Mouse (Mus musculus) gastrocnemius, postnatal 25 days (tissue): Measurements from ENCODE around the gene Tut4. TPM values are rescaled to one million over a fixed set of nuclear protein-coding genes. Genes with fewer than 3 reads are reported as not detected.
A peak's percentile ranks its signal among the peaks of the same experiment; 100 is the strongest.

Source experiments
- DNase-seq: peaks from one replicate; pipeline ENCODE4 v3.0.0; 2022
- total RNA-seq, 2 experiments: library from RNA; stranded (reverse); gene quantifications; 1 replicate in 1 of 2; 2 replicates in 1 of 2; pipeline ENCODE4 v1.2.3; 2021

The Tut4 gene
- total RNA-seq, 2 experiments from 2014 or later = 10.8 to 14.8 TPM

DNA sequence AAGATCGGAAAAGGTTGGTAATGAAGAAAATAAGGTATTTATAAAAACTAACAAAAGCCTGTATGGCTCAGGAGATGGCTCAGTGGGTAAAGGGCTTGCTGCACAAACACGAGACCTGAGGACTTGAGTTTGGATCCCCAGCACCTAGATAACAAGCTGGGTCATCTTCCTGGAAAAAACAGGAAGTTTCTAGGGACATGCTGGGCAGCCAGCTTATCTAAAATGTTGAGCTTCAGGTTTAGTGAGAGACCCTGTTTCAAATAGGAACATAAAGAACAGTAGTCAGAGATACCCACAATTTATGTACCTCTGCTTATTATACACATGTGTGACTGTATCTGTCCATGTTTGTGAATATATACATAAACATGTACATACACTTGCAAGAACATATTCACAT lies 43.8 kb downstream of the Tut4 start:
- no peak for DNase-seq

DNA sequence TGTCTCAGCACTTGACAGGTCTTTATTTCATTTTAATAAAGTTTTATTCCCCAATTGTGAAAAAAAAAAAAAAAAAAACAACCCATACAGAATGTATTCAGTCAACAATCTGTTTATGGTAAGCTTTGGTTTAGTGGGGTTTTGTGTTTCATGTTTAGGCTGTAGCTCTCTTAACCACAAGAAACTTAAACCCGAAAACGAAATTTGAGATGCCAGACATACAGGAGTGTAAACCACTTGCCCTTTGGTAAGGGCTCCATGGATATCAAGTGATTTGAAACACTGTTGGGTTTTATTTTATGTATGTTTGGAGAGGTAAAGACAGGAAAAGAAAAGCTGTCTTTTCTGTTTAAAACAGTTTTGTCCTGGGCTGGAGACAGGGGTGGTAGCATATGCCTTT lies 80.5 kb downstream of the Tut4 start:
- DNase-seq = no peak

DNA sequence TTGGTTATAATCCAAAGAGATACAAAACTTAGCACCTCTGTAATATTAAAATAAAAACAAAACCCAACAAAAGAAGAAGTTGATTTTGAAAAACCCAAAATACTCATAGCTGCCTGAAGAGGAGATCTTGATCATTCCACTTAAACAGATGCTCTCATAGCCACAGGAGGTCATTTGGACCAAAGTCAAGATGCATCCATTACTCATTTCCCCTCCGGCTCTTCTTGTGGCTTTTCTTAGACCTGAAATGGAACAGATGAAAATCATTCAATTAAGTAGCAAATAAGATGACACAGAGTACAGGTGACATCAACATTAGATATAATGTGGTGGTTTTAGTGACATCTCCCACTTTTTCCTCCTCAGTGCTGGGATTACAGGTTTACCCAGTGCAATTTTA lies 105.8 kb downstream of the Tut4 start:
- DNase-seq = no peak

DNA sequence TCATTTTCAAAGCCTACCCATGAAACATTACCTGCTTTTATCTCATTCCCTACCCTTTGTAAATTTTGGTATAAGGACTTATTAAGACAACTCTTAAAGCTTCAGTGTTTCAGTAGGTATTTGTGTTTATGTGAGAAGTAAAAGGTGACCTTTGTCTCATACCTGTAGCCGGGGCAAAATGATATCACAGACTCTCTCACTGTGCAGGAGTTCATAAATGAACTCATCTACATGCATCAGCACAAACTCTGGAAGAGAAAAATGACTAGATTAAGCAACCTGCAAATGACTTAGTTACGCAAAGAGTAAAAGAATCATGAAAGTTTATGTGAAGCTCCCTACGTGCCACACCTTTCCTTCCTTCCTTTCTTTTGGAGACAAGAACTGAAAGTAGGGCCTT lies 113.4 kb downstream of the Tut4 start:
- no peak for DNase-seq

DNA sequence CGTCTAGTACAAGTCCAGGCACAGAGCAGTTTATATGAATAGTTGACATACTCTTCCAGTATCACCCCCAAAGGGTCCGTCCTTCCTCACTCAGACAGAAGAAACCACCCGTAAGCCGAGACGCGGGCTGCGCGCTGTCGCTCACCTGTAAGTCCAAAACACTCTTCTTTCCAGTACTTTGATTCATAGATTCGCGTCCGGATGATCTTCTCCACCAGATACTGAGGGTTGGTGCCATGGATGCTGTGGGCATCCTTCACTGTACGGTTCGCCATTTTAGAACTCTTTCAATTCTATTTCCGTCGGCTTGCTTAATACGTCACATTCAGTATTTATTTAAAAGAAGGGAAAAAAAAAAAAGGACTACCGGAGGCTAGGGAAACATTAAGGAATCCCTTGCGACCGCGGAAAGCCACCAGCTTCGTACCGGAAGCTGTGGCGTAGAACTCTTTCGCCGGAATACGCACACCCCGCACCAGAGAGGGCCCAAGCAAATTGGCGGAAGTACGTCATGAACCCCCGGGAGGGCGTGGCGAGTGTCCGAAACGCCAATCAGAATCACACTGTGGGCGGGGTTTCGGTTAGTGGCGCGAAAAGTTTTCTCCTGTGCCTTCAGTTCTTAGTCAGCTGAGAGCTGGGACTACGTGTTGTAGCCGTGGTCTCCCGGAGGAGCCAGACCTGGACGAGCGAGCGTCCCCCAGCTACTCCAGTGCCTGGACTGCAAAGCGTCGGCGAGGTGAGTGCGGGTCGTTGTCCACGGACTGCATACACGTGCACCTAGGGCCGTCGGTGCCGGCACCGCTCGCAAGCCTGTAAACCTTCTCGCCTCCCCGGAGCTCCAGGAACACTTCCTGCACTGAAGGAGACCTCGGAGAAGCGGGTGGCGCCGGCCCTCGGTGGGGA lies 119.9 kb downstream of the Tut4 start, which contains the start of the genes Prpf38a and Orc1:
TSS of gene Prpf38a (minus strand) at position 497 of the 903 bp plus-strand sequence.
TSS of gene Orc1 (plus strand) at position 584 of the 903 bp plus-strand sequence.
- peak; percentile 93 for DNase-seq

DNA sequence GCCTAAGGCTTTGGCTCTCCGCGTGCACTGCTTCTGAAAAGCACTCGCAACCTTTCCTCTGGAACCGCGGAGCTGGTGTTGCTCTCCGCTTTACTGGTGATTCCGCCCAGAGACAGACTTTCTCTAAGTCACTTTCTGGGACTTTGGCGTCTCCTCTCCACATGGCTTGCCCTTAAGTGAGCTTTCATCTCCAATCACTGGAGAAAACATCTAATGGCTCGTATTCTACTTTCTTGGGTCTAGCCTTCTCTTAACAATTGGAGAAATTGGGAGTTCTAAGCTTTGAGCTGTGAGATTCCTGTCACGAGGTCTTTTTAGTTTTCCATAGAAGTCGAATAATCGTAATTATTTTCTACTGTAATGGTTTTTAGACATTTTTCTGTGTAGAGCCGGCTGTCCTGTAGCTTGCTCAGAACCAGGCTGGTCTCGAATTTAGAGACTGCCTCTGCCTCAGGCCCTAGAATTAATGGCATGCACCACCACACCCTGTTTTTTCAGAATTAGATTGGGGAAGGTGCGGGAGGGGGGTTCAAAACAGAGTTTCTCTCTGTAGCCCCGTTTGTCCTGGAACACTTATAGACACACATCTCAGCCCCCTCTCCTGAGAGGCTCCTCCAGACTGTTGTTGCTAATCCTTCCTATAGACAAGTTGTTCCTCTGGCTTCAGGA lies 120.7 kb downstream of the Tut4 start:
- DNase-seq = no peak

DNA sequence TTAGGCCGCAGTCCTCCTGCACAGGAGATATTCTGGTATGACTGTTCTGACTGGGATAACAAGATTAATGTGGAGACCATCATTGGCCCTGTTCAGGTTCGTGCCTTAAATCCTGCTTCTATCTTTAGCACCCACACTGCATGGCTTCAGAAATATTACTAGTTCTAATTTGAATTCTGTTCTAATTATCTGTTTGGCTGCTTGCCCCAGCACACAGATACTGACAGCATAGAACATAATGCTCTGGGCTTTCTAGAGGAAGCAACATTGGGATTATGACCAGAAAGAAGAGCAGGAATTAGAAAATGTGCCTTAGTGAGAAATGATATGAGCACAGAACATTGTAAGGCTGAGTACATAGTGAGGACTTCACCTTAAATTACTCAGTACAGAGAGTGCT lies 134.2 kb downstream of the Tut4 start:
- DNase-seq = no peak

DNA sequence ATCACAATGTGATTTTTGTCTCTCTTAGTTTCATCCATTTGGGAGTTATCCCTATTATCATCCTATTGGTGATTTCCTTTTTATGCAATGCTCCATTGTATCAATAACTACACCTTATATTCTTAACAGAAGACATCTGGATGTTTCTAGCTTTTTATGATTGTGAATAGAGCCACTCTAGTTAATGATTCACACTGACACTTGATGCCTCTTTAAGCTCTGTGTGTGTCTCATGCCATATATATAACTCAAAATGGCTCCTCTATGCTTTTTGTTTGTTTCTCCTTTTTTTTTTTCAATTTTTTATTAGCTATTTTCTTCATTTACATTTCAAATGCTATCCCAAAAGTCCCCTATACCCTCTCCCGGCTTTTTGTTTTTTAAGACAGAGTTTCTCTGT lies 136.6 kb downstream of the Tut4 start:
- DNase-seq = no peak

DNA sequence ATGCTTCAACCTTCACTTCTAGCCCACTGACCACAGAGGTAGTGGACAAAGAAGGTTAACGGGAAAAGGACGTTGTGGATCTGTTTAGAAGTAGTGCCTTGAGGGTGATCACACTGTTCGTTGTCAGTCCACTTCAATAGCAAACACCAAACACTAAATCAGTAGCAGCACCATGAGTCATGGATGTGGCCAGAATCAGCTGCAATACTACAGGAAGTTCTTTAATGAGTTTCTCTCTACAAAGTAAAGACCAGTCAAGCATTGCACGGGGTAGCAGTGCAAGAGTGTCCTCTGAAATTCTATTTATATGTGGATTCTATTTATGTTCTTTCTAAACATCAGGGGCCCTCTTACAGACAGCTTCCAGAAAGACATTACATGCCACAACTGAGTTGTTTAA lies 139.1 kb downstream of the Tut4 start:
- no peak for DNase-seq

DNA sequence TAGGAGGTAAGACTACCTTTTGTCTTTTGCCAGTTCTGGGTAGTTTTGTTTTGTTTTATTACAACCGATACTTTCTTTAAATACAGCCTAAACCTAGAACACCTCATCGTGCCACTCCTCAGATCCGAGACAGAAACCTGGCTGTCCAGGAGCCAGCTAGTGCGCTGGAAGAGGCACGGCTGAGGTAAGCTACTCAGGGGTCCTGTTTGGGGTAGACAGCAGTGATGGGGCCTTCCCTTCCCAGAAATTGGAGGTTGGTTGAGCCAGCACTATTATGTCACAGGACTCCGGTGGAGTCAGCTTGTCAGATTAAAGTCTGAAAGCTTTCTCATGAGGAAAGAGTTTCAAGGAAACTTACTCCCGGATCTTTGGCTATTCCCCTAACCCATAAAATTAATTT lies 142.6 kb downstream of the Tut4 start:
- no peak for DNase-seq

DNA sequence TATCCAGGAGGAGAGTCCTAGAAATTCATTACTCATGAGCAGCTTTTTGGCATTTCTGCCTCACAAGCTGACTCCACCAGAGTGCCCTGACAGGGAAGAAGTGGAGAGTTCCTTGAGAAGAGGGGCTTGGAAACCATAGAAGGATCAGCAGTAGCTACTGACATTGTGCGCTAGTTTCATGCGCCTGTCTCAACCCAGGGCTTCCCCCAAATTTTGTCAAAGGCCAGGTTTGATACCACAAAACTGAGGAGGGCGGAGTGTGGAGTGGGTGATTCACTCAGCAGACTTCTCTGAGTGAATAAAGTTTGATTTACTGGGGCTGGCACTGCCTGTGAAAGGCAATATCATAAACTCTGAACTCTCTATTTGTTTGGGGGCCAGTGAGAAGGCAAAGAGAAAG lies 149.4 kb downstream of the Tut4 start:
- DNase-seq = no peak

Other genes with a start within 250 kb of the Tut4 start
- under 1 TPM; 0.33 to 0.78 TPM for gene Zyg11a, start 241.4 kb upstream of the Tut4 start, total RNA-seq
- gene Zyg11b, start 158.3 kb upstream of the Tut4 start, total RNA-seq = 10 to 100 TPM; 44.6 to 51.1 TPM
- 10 to 100 TPM; 33.6 to 35.4 TPM for gene Coa7, start 131.3 kb upstream of the Tut4 start, total RNA-seq
- gene Shisal2a, start 76.1 kb upstream of the Tut4 start, total RNA-seq = not detected
- gene Gpx7, start 52.5 kb upstream of the Tut4 start, total RNA-seq = 1 to 10 TPM; 7.0 to 7.9 TPM
- 10 to 100 TPM; 12.0 to 12.7 TPM for gene Prpf38a, start 119.9 kb downstream of the Tut4 start, total RNA-seq
- gene Orc1, start 120.0 kb downstream of the Tut4 start, total RNA-seq = not detected
- gene Cc2d1b, start 160.5 kb downstream of the Tut4 start, total RNA-seq = 10 to 100 TPM; 14.8 to 18.8 TPM